Mouse (Mus musculus) adrenal gland, adult 18-20 months (tissue): ENCODE measurements around the gene Ssc5d. TPM values are rescaled to one million over a fixed set of nuclear protein-coding genes. Genes with fewer than 3 reads are reported as not detected.

ENCODE experiments used
- DNase-seq, 2 experiments: peaks; one replicate each; pipeline ENCODE4 v3.0.0; 2021 to 2022; ENCODE audit warnings: low spot score in 2 of 2
- total RNA-seq, 2 experiments: library from RNA; stranded (reverse); gene quantifications; 1 replicate in 1 of 2; 2 replicates in 1 of 2; pipeline ENCODE4 v1.2.3; 2021

Gene Ssc5d
- total RNA-seq, 2 experiments from 2014 or later, result 2.2 to 2.5 TPM

GRCm38 (mm10) chr7:4943223-4943815, 17.7 kb downstream of the Ssc5d start:
- DNase-seq, result peak; percentile 95 to 96

DNA sequence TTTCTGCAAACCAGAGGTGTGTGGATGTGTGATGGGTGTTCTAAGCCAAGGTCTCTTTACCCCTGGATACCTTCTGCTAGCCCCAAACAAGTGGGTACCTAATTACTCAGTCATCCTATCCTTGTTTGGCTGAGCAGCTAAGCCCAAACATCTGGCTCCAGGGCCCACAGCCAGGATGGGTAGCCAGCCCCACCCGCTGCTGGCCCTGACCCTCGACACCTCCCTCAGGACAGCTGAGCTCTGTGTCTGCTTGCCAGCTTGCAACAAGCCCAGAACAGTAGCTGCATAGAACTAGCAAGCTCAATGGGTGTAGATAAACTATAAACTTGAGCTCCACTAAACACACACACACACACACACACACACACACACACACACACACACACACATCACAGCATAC, 22.3 kb downstream of the Ssc5d start:
- no peak for DNase-seq

DNA sequence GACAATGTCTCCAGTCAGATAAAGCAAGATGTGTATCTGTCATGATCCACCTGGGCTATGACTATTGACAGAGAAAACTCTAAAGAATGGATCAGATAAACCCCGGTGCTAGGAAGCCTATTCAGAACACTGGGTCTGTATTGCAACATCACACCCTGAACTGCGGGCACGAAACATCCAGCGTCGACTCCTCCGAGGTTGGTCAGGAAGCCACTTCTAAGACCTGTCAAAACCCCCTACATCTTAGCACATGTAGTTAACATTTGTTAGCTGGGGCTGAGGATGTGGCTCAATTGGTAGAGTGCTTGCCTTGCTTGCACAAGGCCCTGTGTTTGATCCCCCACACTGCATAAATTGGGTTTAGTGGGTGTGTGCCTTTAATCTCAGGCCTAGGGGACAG, 22.8 kb downstream of the Ssc5d start:
- no peak for DNase-seq

DNA sequence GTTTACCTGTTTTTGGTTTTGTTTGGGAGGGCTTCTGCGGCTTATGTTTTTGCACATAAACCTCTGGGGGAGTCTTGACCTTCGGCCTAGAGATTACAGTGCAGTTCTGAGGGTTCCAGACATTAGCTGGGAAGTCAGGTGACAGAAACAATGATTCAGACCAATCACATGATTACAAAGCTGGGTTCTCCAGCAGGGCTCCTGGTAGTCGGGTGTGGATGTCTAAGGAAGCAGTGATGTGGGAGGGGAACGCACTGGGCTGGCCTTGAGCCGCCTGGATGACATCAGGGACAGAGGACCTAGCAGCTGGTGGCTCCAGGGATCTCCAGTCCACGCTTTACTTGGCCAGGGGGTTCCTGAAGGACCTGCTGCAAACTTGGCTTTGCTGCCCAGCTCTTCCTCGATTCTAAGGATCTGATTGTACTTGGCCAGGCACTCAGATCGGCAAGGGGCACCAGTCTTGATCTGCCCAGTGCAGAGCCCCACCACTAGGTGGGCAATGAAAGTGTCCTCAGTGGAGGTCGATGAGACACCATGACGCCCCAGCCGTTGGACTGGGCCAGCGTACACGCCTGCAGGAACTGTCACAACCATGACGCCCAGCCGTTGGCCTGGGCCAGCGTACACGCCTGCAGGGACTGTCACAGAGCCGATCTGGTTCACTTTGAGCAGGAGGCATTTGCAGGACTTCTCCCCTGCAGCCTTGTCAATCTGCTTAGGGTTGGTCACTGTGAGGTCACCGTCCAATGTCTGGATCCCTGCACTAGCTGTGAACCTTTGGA, 25.2 kb downstream of the Ssc5d start:
- no peak for DNase-seq

DNA sequence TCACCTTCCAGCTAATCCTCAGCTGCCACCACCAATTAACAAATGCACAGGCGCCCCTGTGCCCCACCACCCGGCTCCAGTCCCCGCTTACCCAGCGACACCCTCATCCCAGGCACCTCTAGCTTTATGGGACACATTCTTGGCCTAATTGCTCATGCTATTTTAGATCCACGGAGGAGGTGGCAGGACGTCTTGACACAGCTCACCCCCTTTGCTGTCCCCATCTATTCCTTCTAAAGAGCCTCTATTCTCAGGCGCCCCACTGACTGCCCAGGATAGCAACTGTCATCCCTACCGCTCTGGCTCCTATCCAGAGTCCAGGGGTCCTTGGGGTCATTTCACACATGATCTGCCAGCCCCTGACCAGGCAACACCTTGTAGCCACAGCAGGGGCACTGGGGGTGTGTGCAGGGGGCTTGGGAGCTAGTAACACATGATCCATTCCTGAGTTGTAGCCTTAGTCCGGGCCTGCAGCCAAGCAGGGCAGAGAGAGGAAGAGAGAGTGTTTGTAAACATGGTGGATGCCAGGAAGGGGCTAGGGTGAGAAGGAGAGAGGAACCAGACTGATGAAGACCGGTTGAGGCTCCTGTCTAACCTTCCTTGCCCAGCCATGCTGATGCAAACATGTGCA, 28.3 kb downstream of the Ssc5d start:
- no peak for DNase-seq

- no peak for DNase-seq
Observed at GRCm38 (mm10) chr7:4957361-4957760, 31.8 kb downstream of the Ssc5d start.

DNA sequence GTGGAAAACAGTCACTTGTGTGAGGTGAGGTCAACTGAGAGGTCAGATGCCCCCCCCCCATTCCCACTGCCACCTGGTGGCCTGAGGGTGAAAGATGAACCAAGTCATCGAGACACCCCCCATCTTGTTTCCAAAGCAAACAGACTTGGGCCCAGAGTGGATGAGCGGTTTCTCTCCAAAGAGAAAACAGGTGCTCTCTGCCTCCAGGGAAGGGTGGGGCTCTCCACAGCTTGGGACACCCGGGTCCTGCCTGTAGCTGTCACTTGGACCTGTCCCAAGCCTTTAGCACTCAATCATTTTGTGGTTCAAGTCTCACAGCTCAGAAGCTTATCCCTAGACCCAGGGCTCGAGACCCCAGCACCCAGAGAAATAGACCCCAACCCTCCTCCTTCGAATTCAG, 37.9 kb downstream of the Ssc5d start:
- no peak for DNase-seq

DNA sequence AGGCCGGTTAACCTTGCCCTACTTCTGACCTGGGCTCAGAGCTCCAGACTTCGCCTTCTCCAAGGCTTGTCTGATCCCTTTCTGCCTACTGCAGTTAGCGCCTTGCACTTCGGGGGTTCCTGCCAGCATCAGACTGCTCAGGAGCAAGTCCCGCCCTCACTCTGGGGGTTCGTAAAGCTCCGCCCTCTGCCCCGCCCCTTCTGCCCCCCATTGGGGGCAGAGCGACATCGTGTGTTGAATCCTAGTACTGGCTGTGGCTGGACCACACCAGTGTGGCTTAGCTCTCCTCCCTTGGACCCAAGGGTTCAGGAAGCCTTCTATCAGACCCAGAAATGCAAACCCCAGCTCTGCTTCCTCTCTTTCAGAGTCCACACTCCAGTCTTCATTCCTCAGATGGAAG, 38.7 kb downstream of the Ssc5d start, which contains the start of gene Sbk2:
Sbk2 (minus strand) TSS at position 135 of the 400 bp plus-strand sequence.
- peak; percentile 74 to 82 for DNase-seq

DNA sequence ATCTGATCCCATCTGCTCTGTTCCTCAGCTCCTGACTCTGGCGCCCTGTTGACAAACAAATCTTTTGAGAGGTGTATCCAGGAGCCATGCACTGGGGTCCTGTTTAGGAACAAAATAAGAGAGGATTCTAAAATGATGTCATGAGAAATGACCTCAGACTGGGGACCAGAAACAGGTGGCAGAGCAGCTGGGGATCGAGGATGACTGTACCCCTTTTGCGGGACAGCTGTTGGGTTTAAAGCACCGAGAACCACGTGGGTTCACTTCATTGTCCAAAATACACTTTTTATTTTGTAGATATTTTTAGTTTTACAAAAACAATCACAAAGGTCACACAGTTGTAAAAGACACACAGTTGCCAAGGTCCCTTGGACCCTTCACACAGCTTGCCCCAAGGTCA, 39.4 kb downstream of the Ssc5d start:
- no peak for DNase-seq

GRCm38 (mm10) chr7:4971068-4971467, 45.5 kb downstream of the Ssc5d start, which contains the start of gene Sbk3:
Gene Sbk3 (minus strand): TSS chr7:4971168.
- no peak for DNase-seq

DNA sequence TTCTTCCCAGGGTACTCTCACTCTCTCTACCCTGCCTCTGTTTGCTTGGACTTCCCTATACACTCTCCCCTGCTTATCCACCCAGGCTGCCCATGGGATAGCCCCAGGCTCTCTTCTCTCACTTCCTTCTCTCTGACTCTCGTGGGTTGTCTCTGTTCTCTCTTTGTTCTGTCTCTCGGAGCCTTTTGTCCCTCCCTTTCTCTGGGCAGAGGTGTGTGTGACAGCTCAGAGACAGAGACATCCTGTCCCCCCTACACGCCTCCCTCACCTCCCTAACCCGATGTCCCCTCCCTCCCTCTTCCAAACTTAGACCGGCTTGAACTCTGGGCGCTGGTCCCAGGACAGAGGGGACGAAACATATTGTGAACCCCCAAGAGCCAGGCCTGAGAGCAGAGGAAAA, 46.1 kb downstream of the Ssc5d start:
- DNase-seq, result no peak

DNA sequence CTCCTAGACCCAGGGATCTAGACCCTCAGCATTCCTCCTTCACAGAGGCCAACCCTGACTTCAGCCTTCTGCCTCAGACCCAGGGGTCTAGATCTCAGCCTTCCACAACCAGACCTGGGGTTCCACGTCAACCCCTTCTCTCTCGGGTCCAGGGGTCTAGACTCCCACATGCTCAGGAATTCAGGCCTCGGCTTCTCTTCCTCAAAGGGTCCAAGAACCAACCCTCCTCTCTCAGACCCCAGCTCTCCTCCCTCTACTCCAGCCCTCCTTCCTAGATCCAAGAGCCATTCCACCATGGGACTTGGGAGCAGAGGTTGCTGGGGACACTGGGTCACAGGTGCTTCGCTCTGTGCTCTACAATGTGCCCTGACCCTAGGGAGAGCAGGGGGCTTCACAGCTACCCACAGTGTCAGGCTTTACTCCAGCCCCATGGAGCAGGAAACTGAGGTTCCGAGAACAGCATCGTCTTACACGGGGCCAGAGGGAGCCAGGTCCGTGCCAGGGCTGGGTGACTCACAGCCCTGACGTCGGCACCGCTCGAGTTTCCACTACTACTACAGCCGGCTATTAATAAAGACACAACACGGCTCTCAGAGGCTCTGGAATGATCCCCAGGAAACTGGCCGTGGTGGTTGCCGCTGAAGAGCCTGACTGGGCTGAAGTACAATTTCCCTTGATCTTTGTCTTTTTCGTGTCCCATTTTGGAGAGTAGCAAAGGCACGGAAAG, 46.9 kb downstream of the Ssc5d start:
- peak; percentile 59 for DNase-seq

DNA sequence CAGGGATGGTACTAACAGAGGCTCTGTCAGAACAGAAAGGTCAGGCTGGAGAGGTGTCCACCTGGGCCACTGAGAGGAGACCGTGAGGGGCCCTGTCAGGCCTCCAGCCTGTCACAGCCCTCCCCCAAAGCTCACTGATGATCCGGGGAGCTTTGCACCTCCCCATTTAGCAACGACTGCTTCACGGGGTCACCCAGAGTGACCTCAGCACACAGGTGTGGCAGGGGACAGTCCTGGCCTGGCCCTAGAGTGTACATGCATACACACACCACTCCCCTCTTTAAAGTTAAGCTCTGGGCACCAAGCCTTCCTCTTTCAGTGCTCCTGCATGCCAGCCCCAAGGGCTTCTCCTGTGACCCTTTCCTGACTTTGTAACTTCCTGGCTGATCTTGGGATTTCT, 49.9 kb downstream of the Ssc5d start:
- DNase-seq, result no peak

- no peak for DNase-seq
Observed at GRCm38 (mm10) chr7:4976832-4977231, 51.2 kb downstream of the Ssc5d start.

DNA sequence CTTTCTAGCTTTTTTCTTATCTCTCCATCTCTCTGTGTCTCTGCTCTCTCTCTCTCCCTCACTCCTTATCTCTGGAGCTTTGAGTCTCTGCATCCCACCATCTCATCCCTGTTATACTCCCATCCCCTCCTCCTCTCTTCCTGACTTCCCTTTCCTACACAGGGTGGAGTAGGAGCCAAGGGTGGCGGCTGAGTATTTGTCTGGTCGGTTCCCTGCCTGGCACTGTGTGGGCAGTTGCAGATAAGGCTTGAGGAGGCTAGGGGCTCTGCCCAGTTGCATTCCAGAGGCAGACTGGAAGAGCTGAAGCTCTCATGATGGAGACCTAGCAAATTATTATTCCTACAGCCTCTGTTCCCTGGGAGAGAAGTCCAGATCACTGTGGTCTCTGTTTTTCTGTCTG, 62.7 kb downstream of the Ssc5d start:
- DNase-seq, result no peak

- no peak for DNase-seq
Observed at GRCm38 (mm10) chr7:4993347-4993998, 67.9 kb downstream of the Ssc5d start.

GRCm38 (mm10) chr7:4993999-4994788, 68.6 kb downstream of the Ssc5d start:
- DNase-seq, result no peak
